Mouse (Mus musculus) G1E (cell line): ENCODE results near the gene Mpl. TPM values are rescaled to one million over a fixed set of nuclear protein-coding genes. Genes with fewer than 3 reads are reported as not detected.

Experiments used
- ATAC-seq: 2 replicates; pipeline ENCODE4 v1.8.0; 2016; ENCODE audit warnings: mild to moderate bottlenecking; ENCODE audit not compliant: insufficient number of reproducible peaks, poor library complexity, low FRiP score, severe bottlenecking; ENCODE audit errors: extremely low read depth
- DNase-seq: peaks from one replicate; pipeline ENCODE4 v3.0.0; 2012; ENCODE audit warnings: low spot score
- H3K27me3 ChIP-seq: 2 replicates; pipeline ENCODE4 v1.6.1; 2012; ENCODE audit warnings: mild to moderate bottlenecking, low read length, inconsistent platforms; ENCODE audit not compliant: insufficient read depth
- H3K36me3 ChIP-seq: replicated peaks from 2 replicates; pipeline ENCODE3; 2012; ENCODE audit warnings: mild to moderate bottlenecking, inconsistent platforms
- H3K4me1 ChIP-seq: 2 replicates; pipeline ENCODE4 v1.6.1; 2012; ENCODE audit warnings: low read depth, low read length, inconsistent platforms, mixed read lengths; ENCODE audit not compliant: insufficient read depth
- H3K4me3 ChIP-seq: 2 replicates; pipeline ENCODE4 v1.5.1; 2012; ENCODE audit warnings: low read depth, mild to moderate bottlenecking, inconsistent platforms, low read length, moderate library complexity, mixed read lengths
- H3K9me3 ChIP-seq: replicated peaks from 2 replicates; pipeline ENCODE4 v1.6.1; 2012; ENCODE audit warnings: inconsistent platforms
- CTCF ChIP-seq: IDR thresholded peaks from 2 replicates; pipeline ENCODE4 v1.5.1; 2012; ENCODE audit warnings: low read depth, low read length, inconsistent platforms, mixed read lengths
- GATA1 ChIP-seq: IDR thresholded peaks from 2 replicates; pipeline ENCODE4 v1.6.1; 2012; ENCODE audit warnings: borderline replicate concordance, low read length, inconsistent platforms, mixed read lengths
- GATA2 ChIP-seq: IDR thresholded peaks from 2 replicates; pipeline ENCODE4 v1.6.1; 2012; ENCODE audit warnings: low read depth, low read length, inconsistent platforms, borderline replicate concordance
- POLR2AphosphoS5 ChIP-seq: IDR thresholded peaks from 2 replicates; pipeline ENCODE4 v1.6.1; 2012; ENCODE audit warnings: low read depth, low read length, inconsistent platforms; ENCODE audit not compliant: insufficient replicate concordance
- TAL1 ChIP-seq: conservative IDR thresholded peaks from 2 replicates; pipeline ENCODE4 v1.6.1; 2012; ENCODE audit warnings: low read depth, low read length, inconsistent platforms, mixed read lengths
- polyA plus RNA-seq: library from polyadenylated mRNA; stranded (reverse); fragments of >175 nt; gene quantifications from 2 replicates; pipeline ENCODE4 v1.2.3, GENCODE M21; 2012
- total RNA-seq, 2 experiments: library from RNA; stranded (forward) in 1 of 2; stranded (reverse) in 1 of 2; fragments of 200-1000 nt in 1 of 2; fragments of >200 nt in 1 of 2; fragmentation: Nextera tagmentation in 1 of 2; gene quantifications; 2 replicates each; pipeline ENCODE4 v1.2.3; 2014 to 2017

The Mpl gene
- total and polyA plus RNA-seq, 3 experiments = 0.05 to 1.0 TPM; not detected in 1

DNA sequence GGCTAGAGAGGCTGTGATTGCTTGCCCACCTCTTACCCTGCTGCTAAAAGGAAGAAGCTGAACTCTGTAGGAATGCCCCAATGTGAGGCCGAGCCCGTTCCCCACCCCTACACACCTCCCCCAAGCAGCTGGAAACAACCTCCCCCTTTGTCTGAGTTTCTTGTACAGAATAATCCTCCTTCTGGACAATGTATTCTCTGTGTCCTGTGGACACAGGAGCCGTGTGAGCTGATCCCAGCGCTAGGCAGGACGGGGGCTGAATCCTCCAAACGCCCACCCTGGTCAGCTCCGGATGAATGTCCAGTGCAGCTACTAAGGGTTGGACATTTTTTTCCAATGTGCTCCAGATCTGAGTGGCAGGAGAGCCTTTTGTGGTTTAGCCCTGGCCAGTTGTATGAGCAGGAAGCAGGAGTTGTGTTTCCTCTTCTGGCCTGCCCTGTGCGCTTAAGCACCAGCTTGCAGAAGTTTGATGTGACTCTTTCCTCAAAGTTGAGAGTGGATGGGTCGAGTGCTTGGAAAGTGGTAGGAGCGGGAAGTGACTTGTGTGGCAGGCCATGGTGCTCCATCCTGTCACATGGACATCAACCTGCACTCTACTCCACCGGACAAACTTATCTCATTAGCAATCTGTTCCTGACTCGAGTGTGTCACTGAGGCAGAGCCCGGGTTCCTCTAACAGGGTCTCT lies 40.1 kb downstream of the Mpl start:
- Histone ChIP-seq H3K4me1 (peaks cover 15% of the 10 kb centered on the region; the same call in 1 of the 2 replicates), H3K4me3 (no peak overlapping the region), H3K27me3 (no peaks in the 10 kb centered on the region), H3K9me3 (no peaks in the 10 kb centered on the region), H3K36me3 (peaks cover 98% of the 10 kb centered on the region)
- ATAC-seq (no peak), DNase-seq (no peak)
- TF ChIP-seq POLR2AphosphoS5 (no peak), GATA2 (no peak), GATA1 (no peak), TAL1 (no peak), CTCF (no peak)

DNA sequence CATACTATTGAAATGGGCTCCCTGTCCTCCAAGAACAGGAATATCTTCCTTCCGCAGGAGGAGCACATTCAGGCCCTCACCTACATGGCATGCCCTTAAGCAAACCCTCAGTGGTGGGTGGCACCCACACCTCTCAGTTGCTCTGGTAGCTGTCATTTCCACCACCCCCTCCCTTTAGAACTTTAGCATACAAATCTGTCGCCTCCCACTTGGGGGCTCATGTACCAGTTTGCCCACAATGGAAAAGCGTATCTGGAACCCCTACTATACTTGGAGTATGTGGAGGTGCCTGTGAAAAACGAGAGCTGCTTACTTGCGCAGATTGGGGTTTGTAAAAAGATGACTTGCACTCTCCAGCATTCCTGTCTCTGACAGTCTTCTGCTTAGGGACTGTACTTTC lies 41.0 kb downstream of the Mpl start:
- TF ChIP-seq TAL1 = no peak
- TF ChIP-seq CTCF = no peak
- TF ChIP-seq GATA1 = no peak
- no peak for TF ChIP-seq GATA2
- TF ChIP-seq POLR2AphosphoS5 = no peak
- Histone ChIP-seq H3K27me3 (no peaks in the 10 kb centered on the region), H3K36me3 (peaks cover 98% of the 10 kb centered on the region), H3K4me1 (peaks cover 16% of the 10 kb centered on the region; the same call in 1 of the 2 replicates), H3K4me3 (no peak overlapping the region), H3K9me3 (no peaks in the 10 kb centered on the region)
- DNase-seq = no peak
- ATAC-seq = no peak

DNA sequence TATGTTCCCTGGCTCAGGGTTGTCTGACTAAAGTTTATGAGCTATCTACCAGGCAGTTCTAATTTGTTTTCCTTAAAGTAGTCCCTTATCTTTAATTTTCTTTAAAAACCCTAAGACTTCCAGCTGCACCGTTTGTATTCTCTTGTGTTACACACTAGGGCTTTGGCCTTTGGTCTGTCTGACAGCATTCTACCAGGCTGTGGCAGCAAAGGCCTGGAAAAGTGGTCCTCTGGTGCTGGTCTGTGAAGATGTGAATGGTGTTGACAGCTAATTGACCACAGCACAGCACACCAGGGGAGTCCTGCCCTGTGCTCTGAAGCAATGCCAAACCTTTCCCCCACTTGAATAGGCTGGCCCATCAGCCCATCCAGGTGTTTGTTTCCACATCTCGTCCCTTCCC lies 41.5 kb downstream of the Mpl start:
- ATAC-seq (no peak), DNase-seq (no peak)
- Histone ChIP-seq H3K27me3 (no peaks in the 10 kb centered on the region), H3K4me3 (no peak overlapping the region), H3K9me3 (no peaks in the 10 kb centered on the region), H3K4me1 (peaks cover 18% of the 10 kb centered on the region), H3K36me3 (peaks cover 98% of the 10 kb centered on the region)
- TF ChIP-seq GATA1 (no peak), TAL1 (no peak), CTCF (no peak), POLR2AphosphoS5 (no peak), GATA2 (no peak)

DNA sequence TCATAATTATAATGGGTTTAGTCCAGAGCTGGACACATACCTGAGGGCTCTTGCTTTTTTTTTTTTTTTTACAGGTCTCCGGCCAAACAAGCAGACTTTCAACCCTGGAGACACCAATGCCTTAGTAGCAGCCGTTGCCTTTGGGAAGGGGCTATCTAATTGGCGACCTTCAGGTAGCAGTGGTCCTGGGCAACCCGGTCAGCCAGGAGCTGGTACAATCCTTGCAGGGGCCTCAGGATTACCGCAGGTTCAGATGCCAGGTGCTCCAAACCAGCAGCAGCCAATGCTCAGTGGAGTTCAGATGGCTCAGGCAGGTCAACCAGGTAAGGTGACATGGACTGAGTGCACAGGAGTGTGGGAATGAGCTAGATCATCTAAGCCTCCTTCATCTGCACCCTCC lies 43.8 kb downstream of the Mpl start:
- Histone ChIP-seq H3K4me1 (peaks cover 30% of the 10 kb centered on the region), H3K4me3 (no peak overlapping the region), H3K9me3 (no peaks in the 10 kb centered on the region), H3K36me3 (peaks cover 84% of the 10 kb centered on the region), H3K27me3 (no peaks in the 10 kb centered on the region)
- no peak for TF ChIP-seq TAL1
- no peak for TF ChIP-seq CTCF
- TF ChIP-seq GATA1 = no peak
- TF ChIP-seq GATA2 = no peak
- no peak for TF ChIP-seq POLR2AphosphoS5
- DNase-seq = no peak
- no peak for ATAC-seq

DNA sequence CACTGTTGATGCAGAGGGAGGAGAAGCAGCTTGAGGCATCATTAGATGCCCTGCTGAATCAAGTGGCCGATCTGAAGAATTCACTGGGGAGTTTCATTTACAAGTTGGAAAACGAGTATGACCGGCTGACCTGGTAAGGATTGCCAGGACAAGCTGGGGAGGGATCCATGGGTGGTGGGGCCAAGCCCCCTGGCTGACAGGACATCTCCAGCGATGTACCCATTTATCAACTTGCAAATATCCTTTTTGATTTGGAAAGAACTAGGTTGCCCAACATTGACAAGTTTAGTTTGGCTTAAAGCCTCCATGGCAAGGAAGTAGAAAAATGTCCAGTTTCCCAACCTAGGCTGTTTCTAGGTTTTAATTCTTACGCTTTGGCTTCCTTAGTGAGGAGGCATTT lies 46.4 kb downstream of the Mpl start:
- peaks cover 72% of the 10 kb centered on the region for H3K36me3 ChIP-seq
- H3K4me3 ChIP-seq = no peak overlapping the region; the same call in 1 of the 2 replicates
- no peak for TF ChIP-seq TAL1
- no peak for TF ChIP-seq GATA1
- TF ChIP-seq CTCF = no peak
- no peak for TF ChIP-seq GATA2
- TF ChIP-seq POLR2AphosphoS5 = no peak
- no peak for ATAC-seq
- no peaks in the 10 kb centered on the region for H3K27me3 ChIP-seq
- no peaks in the 10 kb centered on the region for H3K9me3 ChIP-seq
- no peak for DNase-seq
- H3K4me1 ChIP-seq = peaks cover 43% of the 10 kb centered on the region

DNA sequence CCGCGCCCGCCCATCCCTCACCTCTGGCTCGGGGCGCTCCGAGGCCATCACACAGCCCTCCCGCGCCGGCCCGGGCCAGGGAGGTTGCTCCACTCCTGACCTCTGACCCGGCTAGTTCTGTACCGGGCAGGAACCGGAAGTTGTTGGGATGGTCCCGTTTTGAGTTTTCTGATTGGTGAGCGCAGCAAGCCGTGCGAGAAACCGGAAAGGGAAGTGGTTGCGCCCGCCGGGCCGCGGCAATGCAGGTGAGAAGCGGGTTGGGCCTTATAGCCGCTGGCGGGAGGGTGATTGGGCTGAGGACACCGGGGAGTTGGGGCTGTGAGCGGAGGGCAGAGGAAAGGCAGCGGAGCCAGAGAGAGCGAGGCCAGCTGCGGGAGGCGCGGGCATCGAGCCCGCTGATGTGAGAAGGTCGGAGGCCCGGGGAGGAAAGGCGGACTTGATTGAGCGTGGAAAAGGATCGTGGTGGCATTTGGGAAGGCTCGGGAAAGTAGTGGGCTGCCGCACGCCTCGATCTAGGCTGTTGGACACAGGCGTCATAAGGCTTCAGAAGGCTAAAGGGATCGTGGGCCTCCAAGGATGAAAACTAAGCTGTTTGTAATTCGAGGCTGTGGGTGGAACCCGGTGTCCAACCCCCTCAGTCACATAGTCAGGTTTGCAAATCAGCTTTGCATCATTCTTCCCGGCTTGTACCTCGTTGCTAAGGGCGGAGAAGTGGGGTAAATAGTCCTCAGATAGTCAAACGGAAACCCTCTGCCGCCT lies 48.0 kb downstream of the Mpl start, which contains the start of the genes Szt2 and Med8:
Szt2 (minus strand) TSS at position 132 of the 759 bp plus-strand sequence.
Med8 (plus strand) TSS at position 196 of the 759 bp plus-strand sequence.
- TF ChIP-seq POLR2AphosphoS5 = no peak
- TF ChIP-seq TAL1 = no peak
- TF ChIP-seq GATA2 = no peak
- no peak for TF ChIP-seq GATA1
- no peak for TF ChIP-seq CTCF

More for the DNA sequence above, 48.0 kb downstream of the Mpl start, which contains the start of the genes Szt2 and Med8:
- Histone ChIP-seq H3K4me1 (peaks cover 47% of the 10 kb centered on the region), H3K9me3 (no peaks in the 10 kb centered on the region), H3K4me3 (peak within 1 kb of the TSS; percentile 96), H3K27me3 (no peaks in the 10 kb centered on the region), H3K36me3 (peaks cover 68% of the 10 kb centered on the region)
- ATAC-seq = peak; percentile 97
- DNase-seq = peak; percentile 100
